Mouse (Mus musculus) thymus, adult 2 months (tissue): ENCODE results near the gene Ppp4r1.

Experiments
- CTCF ChIP-seq: fragments of 200-500 bp; IDR thresholded peaks from 2 replicates; pipeline ENCODE4 v1.5.1; 2012; ENCODE audit warnings: mild to moderate bottlenecking, control low read depth, low read length, moderate library complexity, borderline replicate concordance; ENCODE audit not compliant: control insufficient read depth, poor library complexity, insufficient read depth; ENCODE audit errors: extremely low read depth
- POLR2A ChIP-seq: fragments of 200-500 bp; IDR thresholded peaks from 2 replicates; pipeline ENCODE4 v1.6.1; 2012; ENCODE audit warnings: mild to moderate bottlenecking, low read length, control low read depth, moderate library complexity; ENCODE audit not compliant: control insufficient read depth, poor library complexity, insufficient read depth; ENCODE audit errors: extremely low read depth

DNA sequence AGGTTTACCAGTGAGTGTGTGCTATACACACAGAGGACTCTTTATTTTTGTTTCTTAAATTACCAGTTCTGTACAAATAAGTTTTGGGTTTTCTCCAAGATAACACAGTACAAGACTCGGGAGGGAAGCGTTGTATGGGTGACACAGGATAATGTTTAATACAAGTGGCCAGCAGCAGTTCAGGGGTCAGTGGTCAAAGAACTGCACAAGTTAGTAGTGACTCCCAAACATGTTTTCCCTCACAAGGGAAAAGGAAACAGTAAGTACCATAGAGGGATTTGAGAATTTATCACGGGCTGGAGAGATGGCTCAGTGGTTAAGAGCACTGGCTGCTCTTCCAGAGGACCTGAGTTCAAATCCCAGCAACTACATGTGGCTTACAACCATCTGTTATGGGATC, 51.5 kb downstream of the Ppp4r1 start:
- TF ChIP-seq CTCF = no peak
- TF ChIP-seq POLR2A = no peak
